Mouse (Mus musculus) forebrain, embryonic 16.5 days (tissue): ENCODE results near the gene Slc12a9. TPM values are rescaled to one million over a fixed set of nuclear protein-coding genes. Genes with fewer than 3 reads are reported as not detected.

Source experiments
- ATAC-seq: fragments of 200-750 bp; cut with Nextera tagmentation; 2 replicates; pipeline ENCODE4 v1.8.0; 2017; ENCODE audit warnings: mild to moderate bottlenecking, moderate library complexity
- H3K27ac ChIP-seq: fragments of 300-500 bp; sonication (generic); 2 replicates; pipeline ENCODE4 v1.5.1; 2014; ENCODE audit warnings: low read length, control low read depth
- H3K27me3 ChIP-seq: fragments of 300-500 bp; sonication (generic); replicated peaks from 2 replicates; pipeline ENCODE4 v1.6.1; 2014; ENCODE audit warnings: low read length; ENCODE audit not compliant: control insufficient read depth, insufficient read depth
- H3K36me3 ChIP-seq: fragments of 300-500 bp; sonication (generic); 2 replicates; pipeline ENCODE4 v1.6.1; 2014; ENCODE audit not compliant: control insufficient read depth, insufficient read depth
- H3K4me1 ChIP-seq: fragments of 300-500 bp; sonication (generic); replicated peaks from 2 replicates; pipeline ENCODE4 v1.6.1; 2014; ENCODE audit warnings: low read length; ENCODE audit not compliant: control insufficient read depth, insufficient read depth
- H3K4me2 ChIP-seq: fragments of 300-500 bp; sonication (generic); 2 replicates; pipeline ENCODE4 v1.6.1; 2014; ENCODE audit warnings: mild to moderate bottlenecking, low read length, control low read depth
- H3K4me3 ChIP-seq: fragments of 300-500 bp; sonication (generic); replicated peaks from 2 replicates; pipeline ENCODE4 v1.5.1; 2014; ENCODE audit warnings: mild to moderate bottlenecking, low read length, control low read depth
- H3K9ac ChIP-seq: fragments of 300-500 bp; sonication (generic); replicated peaks from 2 replicates; pipeline ENCODE4 v1.6.1; 2014; ENCODE audit warnings: low read depth, low read length, control low read depth
- H3K9me3 ChIP-seq: fragments of 300-500 bp; sonication (generic); 2 replicates; pipeline ENCODE4 v1.6.1; 2016; ENCODE audit warnings: low read length; ENCODE audit not compliant: control insufficient read depth
- WGBS: fragments of 180-500 bp; shearing (Covaris S2); extraction: QIAGEN DNeasy Blood & Tissue Kit; methylation state at CpG from one replicate; pipeline ENCODE4 v1.1.7; 2014; 5-methylcytosine and 5-hydroxymethylcytosine counted together
- polyA plus RNA-seq: library from polyadenylated mRNA; unstranded; fragments of >200 nt; fragmentation: Nextera tagmentation; extraction: Ambion mirVana; gene quantifications from 2 replicates; pipeline ENCODE4 v1.2.1, GENCODE M21; 2015

Gene Slc12a9
- polyA plus RNA-seq, 1 experiment from 2014 or later, result 26.0 TPM

DNA sequence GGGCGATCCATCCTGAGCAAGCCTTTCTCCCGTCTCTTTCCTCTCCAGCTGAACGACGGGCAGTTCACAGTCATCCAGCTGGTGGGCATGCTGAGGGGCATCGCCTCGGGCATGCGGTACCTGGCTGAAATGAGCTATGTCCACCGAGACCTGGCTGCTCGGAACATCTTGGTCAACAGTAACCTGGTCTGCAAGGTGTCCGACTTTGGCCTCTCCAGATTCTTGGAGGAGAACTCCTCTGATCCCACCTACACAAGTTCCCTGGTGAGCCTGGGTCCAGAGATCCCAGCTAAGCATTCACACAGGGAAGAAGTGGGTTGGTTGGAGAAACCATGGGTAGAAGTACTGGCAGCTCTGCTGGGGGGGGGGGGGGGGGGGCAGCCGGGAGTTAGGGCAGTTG is 36.3 kb upstream of the Slc12a9 start:
- no peak overlapping the region for H3K4me2 ChIP-seq
- H3K9me3 ChIP-seq, result no peaks in the 10 kb centered on the region
- ATAC-seq, result no peak
- no peak overlapping the region for H3K27ac ChIP-seq
- H3K4me1 ChIP-seq, result no peaks in the 10 kb centered on the region
- H3K36me3 ChIP-seq, result peaks cover 9% of the 10 kb centered on the region; the same call in 1 of the 2 replicates
- H3K27me3 ChIP-seq, result no peaks in the 10 kb centered on the region
- H3K9ac ChIP-seq, result no peak overlapping the region
- H3K4me3 ChIP-seq, result no peak overlapping the region
- 91% methylated on average over 11 of the region's 11 CpGs for WGBS

DNA sequence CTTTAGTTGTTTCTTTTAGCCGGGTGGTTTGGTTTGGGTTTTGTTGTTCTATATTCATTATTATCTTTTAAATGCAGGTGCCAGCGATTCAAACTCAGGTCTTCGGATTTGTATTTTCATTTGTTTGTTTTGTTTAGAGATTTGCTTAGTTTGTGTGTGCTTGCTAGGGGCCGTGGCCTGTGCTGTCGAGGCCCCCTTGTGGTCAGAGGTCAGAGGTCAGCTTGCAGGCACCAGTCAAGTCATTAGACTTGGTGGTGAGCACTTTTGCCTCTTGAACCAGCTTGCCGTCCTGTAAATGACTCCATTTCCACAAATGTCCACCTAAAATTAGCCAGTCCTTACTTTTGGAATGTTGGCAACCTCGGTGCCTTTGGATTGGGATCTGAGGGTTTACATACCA is 25.0 kb upstream of the Slc12a9 start:
- Histone ChIP-seq H3K27me3 (no peaks in the 10 kb centered on the region), H3K9ac (no peak overlapping the region), H3K4me3 (no peak overlapping the region), H3K36me3 (peaks cover 3% of the 10 kb centered on the region), H3K4me2 (no peak overlapping the region), H3K4me1 (no peaks in the 10 kb centered on the region), H3K27ac (no peak overlapping the region), H3K9me3 (no peaks in the 10 kb centered on the region)
- WGBS, result 46% methylated on average over 7 of the region's 7 CpGs
- ATAC-seq, result no peak

DNA sequence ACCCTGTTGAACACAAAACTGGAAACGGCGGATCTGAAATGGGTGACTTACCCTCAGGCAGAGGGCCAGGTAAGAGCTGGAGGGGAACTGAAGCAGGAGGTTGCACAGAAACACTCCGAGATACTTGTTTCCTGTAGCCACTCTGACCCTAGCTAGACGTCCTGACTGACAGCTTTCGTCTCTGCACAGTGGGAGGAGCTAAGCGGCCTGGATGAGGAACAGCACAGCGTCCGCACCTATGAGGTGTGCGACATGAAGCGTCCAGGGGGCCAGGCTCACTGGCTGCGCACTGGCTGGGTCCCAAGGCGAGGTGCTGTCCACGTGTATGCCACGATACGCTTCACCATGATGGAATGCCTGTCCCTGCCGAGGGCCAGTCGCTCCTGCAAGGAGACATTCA is 20.7 kb upstream of the Slc12a9 start:
- 89% methylated on average over 17 of the region's 17 CpGs for WGBS
- Histone ChIP-seq H3K36me3 (no peaks in the 10 kb centered on the region; the same call in 1 of the 2 replicates), H3K27ac (no peak overlapping the region), H3K9ac (no peak overlapping the region), H3K4me3 (no peak overlapping the region), H3K9me3 (no peaks in the 10 kb centered on the region), H3K4me1 (peaks cover 32% of the 10 kb centered on the region), H3K27me3 (peaks cover 5% of the 10 kb centered on the region; the same call in 1 of the 2 replicates), H3K4me2 (no peak overlapping the region)
- no peak for ATAC-seq

DNA sequence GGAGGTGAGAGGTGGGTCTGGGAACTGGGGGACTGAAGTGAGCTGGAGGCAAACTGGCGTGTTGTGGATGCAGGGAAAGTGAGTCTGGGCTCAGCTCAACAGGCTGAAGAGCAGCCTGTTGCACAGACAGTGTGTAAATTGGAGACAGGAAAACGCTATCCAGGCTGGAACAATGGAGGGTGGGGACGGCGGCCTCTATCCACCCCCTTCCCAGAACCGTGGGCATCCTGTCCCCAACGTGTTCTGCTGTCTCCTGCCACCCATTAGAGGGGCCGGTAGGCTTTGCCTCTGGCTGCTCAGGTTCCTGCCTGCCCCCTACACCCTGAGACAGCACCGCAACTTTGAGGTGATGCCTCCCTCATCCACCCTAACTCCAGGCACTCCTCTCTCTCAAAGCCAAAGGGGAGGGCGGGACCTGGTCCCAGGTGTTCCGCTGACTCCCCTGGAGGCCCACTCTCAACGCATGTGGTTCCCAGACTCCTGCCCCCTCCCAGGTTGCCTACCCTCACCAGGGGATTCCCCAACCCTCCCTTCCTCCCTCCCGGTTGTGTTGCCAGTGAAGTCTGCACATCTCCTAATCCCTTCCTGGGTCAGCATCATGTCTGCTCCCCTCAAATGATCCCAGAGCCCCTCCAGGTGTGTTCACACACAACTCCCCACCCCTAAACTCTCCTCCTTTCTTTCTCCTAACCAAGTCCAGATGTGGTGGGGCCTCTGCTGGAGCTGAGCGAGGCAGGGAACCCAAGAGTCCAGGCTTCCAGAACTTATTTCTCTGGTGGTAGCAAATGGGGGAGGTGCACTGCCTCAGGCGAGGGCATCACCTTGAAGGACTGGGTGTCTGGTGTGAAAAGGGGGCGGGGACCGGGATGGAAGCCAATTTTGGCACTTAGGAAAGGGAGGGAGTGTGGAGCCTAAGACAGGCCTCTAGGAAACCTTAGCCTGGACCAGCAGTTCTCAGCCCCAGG is 18.9 kb upstream of the Slc12a9 start:
- Histone ChIP-seq H3K4me2 (peak overlapping the region; percentile 99), H3K36me3 (no peaks in the 10 kb centered on the region), H3K27ac (no peak overlapping the region), H3K9ac (no peak overlapping the region), H3K9me3 (no peaks in the 10 kb centered on the region), H3K27me3 (peaks cover 6% of the 10 kb centered on the region; the same call in 1 of the 2 replicates), H3K4me1 (peaks cover 42% of the 10 kb centered on the region), H3K4me3 (peak overlapping the region; percentile 72)
- no peak for ATAC-seq
- 17% methylated on average over 16 of the region's 16 CpGs for WGBS

DNA sequence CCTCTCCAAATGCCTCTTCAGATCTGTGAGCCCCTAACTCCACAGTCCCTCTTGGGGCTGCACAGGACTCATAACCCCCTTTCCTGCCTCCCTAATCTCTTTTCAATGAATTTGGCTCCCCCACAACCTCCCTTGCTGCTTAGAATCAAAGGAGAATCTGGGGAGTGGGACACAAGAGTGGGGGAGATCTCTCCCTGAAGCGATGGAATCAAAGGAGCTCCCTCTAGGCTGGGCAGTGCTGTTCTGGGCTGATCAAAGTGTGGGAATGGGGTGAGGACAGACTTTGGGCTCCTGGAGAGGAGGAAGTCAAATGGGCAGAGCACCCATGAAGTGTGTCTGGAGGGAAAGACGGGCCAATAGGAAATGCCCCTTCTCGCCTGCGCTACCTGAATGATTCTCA is 18.0 kb upstream of the Slc12a9 start:
- H3K4me3 ChIP-seq, result peak overlapping the region; percentile 72
- ATAC-seq, result no peak
- H3K4me2 ChIP-seq, result peak overlapping the region; percentile 99
- peaks cover 6% of the 10 kb centered on the region; the same call in 1 of the 2 replicates for H3K27me3 ChIP-seq
- no peak overlapping the region for H3K27ac ChIP-seq
- H3K9ac ChIP-seq, result no peak overlapping the region; the same call in none of the 2 replicates
- peaks cover 42% of the 10 kb centered on the region for H3K4me1 ChIP-seq
- 10% methylated on average over 4 of the region's 4 CpGs for whole genome bisulfite sequencing
- no peaks in the 10 kb centered on the region for H3K9me3 ChIP-seq
- H3K36me3 ChIP-seq, result no peaks in the 10 kb centered on the region

DNA sequence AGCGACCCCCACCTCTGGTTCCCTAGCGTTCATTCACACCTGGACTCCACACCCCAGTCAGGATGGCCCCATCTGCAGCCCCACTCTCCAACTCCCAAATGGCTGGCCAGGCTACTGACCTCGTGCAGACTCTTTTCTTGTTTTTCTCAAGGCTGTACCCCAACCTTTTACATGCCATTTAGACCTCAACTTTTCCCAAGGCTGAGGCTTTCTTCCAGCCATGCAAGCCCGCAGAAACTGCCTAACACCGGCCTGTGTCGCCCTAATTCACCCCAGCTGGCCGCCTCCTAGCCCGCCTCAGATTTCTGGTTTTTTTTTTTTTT is 17.6 kb upstream of the Slc12a9 start:
- peak overlapping the region; percentile 99 for H3K4me2 ChIP-seq
- H3K9ac ChIP-seq, result peak overlapping the region; percentile 82
- H3K27ac ChIP-seq, result no peak overlapping the region
- no peak for ATAC-seq
- no peaks in the 10 kb centered on the region for H3K36me3 ChIP-seq
- peak overlapping the region; percentile 72 for H3K4me3 ChIP-seq
- 1% methylated on average over 8 of the region's 8 CpGs for WGBS
- no peaks in the 10 kb centered on the region for H3K9me3 ChIP-seq
- H3K4me1 ChIP-seq, result peaks cover 42% of the 10 kb centered on the region
- H3K27me3 ChIP-seq, result peaks cover 6% of the 10 kb centered on the region; the same call in 1 of the 2 replicates

DNA sequence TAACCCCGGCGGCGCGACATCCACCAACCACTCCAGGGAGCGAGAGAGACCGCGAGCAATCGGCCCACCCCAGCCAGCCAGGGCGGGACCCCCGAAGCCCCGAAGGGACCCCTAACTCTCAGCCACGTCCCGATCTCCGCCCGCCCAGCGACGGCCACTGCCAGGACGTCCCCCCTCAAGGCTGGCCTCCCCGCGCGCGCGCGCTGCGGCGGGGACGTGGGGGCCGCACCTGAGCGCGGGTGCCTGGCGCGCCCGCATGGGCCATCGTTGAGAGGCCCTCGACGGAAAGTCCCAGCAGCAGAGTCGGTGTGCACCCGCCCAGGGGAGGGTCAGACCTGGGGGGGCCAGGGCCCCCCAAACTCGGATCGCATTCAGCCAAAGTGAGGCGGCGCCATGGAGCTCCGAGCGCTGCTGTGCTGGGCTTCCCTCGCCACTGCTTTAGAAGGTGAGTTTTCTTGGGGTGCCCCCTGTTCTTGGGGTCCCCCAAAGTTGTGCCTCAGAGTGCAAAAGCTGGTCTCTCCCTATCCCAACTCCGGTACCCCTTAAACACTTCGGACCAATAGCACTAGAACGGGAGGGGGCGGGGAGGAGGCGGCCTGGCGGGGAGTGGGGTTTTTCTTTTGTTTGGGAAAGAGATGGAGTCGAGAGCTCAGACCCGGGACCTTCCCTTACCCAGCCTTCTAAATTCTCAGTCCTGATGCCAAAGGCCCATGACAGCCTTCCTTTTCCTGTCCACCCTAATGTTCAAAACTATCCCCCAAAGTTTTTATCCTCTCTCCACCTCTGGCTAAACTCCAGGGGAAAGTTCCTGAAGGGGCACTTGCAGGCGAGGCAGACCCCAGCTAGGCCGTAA is 17.0 kb upstream of the Slc12a9 start:
- WGBS, result under 1% methylated on average over 54 of the region's 55 CpGs

DNA sequence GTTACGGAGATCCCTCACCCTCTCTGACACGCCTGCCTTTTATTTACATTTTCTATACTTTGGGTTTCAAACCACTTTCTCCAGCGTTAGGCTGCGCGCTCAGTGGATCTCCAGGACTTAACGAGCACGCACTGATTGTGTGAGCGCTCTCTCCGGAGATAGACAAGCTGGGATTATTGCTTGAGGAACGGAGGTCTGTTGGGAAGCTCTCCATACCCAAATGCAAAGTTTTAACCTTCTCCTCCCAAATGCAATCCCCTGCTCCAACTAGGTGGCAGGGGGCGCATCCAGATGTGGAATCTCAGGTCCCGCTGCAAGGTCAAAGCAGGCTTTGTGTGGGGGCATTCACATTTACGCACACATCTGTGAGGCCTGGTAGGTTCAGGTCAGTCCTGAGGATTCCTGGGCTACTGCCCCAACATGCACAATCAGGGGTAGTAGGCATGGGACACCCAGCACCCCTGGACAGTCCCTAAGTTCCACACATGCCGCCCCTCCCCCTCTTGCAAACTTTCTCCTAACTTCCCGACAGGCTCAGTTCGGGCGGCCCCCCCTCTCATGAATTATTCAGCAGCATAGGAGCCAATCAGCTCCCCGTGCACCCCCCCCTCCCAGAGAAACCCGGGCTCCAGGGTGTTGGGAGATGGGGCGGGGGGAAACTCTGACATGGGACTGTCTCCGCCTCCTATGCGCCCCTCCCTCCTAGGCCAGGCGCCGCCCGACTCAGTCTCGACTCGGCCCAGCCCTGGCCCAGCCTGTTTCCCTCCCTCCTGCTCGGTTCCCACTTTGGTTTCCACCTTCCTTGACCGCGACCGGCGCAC is 16.2 kb upstream of the Slc12a9 start, which contains the start of gene Ephb4:
TSS of gene Ephb4 (plus strand) at position 726 of the 821 bp plus-strand sequence.
- peak within 1 kb of the TSS; percentile 82 for H3K9ac ChIP-seq
- H3K9me3 ChIP-seq, result no peaks in the 10 kb centered on the region
- peak; percentile 87 for ATAC-seq
- H3K27ac ChIP-seq, result peak within 1 kb of the TSS; percentile 53; the same call in 1 of the 2 replicates
- WGBS, result under 1% methylated on average over 31 of the region's 32 CpGs
- H3K4me3 ChIP-seq, result peak within 1 kb of the TSS; percentile 72
- no peaks in the 10 kb centered on the region for H3K36me3 ChIP-seq
- peak within 1 kb of the TSS; percentile 99 for H3K4me2 ChIP-seq
- H3K27me3 ChIP-seq, result peaks cover 6% of the 10 kb centered on the region; the same call in 1 of the 2 replicates
- H3K4me1 ChIP-seq, result peaks cover 42% of the 10 kb centered on the region

More for the DNA sequence above, 17.0 kb upstream of the Slc12a9 start:
- Histone ChIP-seq H3K4me1 (peaks cover 42% of the 10 kb centered on the region), H3K4me3 (peak overlapping the region; percentile 72), H3K27me3 (peaks cover 6% of the 10 kb centered on the region; the same call in 1 of the 2 replicates), H3K27ac (peak overlapping the region; percentile 53; the same call in 1 of the 2 replicates), H3K9ac (peak overlapping the region; percentile 82), H3K36me3 (no peaks in the 10 kb centered on the region), H3K9me3 (no peaks in the 10 kb centered on the region), H3K4me2 (peak overlapping the region; percentile 99)
- peak; percentile 48 for ATAC-seq
